Mouse (Mus musculus) cerebellum, adult 9-11 months (tissue): ENCODE results near the gene Ntm.

Experiments
- DNase-seq: peaks from one replicate; pipeline ENCODE4 v3.0.0; 2022

Gene Ntm

DNA sequence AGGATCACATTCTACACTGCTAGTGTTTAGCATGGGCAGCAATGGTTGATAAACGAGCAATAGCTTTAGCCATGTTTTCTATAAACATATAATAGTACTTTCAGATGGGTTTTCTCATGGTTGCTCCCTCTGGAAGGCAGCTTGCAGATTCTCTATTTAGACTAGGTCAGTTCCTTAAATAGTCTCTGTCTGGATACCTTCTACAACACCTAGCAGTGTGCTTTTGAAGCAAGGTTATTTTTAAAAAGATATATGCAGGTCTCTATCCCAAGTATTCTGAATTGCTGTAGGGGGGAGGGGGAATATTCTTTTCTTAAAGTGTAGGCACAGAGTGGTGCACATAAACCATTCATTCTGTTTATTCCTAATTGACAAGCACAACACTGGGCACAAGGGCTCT is 511.7 kb downstream of the Ntm start:
- no peak for DNase-seq

DNA sequence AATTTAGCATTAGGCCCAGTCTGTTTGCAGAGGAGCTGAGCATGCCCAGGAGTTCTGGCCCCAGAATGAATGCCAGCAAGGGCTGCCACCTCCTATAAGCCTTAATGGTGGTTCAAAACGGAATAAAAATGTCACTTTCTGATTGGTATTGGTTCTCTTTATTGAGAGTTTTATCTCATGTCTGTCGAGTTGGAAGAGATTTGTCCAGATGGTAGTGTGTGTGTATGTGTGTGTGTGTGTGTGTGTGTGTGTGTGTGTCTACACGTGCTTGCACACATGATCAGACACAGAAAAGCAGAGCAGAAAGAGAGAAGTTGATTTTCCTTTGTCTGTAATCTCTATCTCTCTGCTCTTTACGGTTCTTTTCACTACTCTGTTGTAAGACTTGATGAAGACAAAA is 518.9 kb downstream of the Ntm start:
- DNase-seq, result no peak

DNA sequence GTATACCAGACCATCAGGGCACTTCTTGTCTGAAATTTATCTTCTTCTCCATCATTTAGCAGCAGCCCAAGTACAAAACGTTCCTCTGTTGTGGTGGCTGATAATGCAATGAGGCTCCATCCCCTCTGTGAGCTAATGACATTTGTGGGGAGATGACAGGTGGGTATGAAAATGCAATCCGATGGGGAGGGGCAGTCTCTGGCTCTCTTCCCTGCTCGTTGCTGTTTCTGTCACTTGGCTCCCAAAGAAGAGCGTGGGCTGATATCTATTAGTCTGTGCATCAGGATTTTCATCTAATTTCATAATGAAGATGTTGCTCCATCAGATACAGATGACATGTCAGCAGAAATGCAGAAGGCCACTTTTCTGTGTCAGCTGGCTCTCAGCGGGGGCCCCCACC is 523.5 kb downstream of the Ntm start:
- no peak for DNase-seq

DNA sequence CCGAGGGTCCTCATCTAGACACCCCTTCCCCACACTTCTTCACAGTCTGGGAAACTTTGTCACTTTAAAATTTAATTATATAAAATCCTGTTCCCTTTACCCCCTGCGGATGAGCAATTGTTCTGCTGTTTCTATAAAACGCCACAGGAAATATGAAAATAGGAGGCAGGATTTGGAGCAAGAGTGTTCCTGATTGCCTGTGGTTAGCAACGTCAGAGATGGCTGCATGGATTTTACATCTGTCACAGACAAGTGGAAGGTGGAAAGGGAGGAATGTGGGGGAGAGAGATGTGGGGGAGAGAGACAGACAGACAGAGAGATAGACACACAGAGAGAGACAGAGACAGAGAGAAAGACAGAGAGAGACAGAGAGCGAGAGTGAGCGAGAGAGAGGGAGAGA is 528.3 kb downstream of the Ntm start:
- DNase-seq, result no peak

DNA sequence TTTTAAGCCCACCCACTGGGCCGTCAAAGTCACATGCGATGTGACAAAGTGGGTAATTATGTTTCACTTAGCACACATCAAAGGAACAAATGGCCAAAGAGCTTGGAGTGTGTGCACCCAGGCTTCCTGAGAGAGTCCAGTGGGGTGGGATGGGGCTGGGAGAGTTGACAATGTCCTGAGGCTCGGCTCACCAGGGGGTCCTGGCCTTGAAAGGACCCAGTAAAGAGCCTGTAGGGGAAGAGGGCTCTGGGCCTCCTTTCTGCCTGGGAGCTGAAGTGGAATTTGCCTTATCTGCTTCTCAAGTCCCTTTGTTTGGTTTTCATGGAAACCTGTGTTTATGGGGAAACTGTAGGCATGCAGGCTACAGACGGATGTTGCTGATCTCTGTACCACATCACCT is 529.0 kb downstream of the Ntm start:
- DNase-seq, result no peak

DNA sequence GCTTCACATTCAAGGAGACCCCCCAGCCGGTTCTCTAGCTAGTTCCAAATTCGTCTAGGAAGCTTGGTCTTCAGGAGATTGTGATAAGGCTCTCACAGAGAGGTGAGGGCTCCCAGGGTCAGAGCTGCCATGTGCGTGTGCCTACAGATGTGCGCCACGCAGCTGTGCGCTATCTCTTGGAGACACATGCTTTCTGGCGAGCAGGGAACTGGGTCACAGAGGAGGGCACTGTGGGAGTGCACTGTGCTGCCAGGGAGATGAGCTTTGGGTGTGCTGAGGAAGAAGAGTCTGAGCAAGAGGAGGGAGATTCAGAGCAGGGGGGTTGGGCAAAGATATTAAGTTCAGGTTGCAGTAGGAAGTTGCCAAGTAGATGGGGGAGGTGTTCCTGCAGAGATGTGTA is 529.8 kb downstream of the Ntm start:
- DNase-seq, result no peak

GRCm38 (mm10) chr9:29431590-29431989 is 531.4 kb downstream of the Ntm start:
- no peak for DNase-seq

DNA sequence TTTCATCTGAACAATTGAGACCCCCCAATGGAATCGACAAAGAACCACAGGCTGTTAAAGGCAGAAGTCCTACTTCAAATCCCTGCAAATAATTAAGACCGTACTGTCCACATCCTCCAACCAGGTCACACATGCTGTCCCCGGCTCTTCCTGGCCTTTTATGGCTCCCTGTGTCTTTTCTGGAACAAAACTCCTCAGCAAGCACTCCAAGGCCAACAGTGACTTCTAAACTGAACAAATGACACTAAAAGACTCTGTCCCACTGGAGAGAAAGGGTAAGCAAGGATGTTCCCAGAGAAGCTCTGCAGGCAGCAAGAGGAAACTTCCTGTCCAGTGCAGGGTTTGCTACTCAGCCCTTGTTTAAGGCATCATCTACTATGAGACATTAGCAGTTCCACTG is 532.8 kb downstream of the Ntm start:
- DNase-seq, result peak; percentile 52

DNA sequence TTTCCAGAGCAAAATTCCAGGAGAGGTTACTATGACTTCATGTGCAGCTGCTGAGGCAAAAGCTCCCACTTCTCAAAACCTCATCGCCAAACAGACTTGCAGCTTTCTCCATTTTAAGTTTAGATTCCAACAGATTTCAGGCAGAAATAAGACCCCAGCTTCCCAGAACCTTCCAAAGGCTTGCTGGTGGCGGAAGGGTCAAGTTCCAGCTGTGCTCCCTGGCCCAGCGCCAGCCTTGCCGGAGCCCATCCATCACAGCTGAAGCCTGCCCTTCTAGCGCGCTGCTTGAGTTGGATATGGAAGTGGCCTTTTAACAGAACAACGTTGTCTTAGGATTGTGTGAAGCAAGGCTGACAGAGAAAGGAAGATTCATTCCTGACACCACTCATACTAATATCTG is 534.6 kb downstream of the Ntm start:
- DNase-seq, result no peak

DNA sequence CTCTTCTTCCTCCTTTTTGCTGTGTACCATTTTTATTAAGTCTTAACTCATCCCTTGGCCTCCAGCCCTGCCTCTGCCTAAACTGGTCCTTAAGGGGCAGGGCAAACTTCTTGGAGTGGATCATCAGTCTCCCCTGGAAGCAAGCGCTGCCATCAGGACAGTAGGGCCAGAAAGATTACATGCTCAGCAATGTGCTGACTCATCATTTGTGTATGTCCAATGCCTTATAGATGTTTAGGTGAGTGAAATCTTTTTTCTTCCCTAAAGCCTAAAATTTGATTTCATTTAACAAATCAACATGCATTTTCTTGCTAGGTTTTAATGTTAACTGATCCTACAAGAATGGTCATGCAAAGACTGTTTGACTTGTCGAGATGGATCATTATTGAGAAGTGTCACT is 536.7 kb downstream of the Ntm start:
- DNase-seq, result no peak

DNA sequence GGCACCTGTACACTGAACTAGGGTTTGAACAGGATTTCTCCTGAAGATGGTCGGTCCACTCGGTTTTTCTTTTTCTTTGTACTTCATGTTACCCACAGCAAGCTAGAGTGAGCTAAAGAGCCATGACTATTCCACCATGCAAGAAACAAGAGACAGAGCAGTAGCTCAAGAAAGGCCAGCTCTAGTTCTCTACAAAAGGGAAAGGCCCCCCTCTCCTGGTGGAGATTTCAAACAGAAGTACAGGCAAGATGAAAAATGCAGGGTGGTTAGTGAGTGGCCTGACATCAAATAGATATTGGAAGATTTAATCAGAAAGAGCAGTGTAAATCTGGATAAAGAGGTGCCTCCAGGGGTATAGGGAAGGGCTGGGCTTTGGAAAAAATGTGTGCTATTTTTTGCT is 547.4 kb downstream of the Ntm start:
- DNase-seq, result no peak

GRCm38 (mm10) chr9:29413126-29413525 is 549.8 kb downstream of the Ntm start:
- DNase-seq, result peak; percentile 63

DNA sequence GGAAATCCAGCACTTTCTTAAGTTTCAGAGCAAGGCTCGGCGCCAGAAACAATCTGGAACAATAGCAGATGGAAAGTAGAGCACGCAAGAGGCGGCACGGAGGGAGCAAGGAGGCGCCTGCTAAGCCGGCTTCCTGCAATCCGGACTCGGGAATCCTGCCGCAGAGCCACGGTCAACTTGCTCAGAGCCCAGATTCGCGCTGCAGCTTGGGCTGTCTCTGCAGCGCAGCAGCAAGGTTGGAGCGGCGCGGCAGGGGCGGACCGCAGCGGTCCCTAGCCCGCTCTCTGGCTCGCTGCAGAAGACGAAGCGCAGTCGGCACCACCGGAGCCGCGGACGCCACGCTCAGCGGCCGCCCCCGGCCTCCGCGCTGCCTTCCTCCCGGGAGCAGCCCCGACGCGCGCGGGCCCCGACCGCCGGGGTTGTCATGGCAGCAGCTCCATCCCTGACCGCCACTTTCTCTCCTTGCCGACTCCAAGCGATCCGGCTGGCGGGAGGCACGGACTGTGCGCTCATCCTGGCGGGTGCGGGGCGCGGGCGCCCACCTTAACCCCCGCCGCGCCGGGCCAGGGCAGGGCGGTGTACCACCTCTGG is 550.7 kb downstream of the Ntm start:
- peak; percentile 81 for DNase-seq

DNA sequence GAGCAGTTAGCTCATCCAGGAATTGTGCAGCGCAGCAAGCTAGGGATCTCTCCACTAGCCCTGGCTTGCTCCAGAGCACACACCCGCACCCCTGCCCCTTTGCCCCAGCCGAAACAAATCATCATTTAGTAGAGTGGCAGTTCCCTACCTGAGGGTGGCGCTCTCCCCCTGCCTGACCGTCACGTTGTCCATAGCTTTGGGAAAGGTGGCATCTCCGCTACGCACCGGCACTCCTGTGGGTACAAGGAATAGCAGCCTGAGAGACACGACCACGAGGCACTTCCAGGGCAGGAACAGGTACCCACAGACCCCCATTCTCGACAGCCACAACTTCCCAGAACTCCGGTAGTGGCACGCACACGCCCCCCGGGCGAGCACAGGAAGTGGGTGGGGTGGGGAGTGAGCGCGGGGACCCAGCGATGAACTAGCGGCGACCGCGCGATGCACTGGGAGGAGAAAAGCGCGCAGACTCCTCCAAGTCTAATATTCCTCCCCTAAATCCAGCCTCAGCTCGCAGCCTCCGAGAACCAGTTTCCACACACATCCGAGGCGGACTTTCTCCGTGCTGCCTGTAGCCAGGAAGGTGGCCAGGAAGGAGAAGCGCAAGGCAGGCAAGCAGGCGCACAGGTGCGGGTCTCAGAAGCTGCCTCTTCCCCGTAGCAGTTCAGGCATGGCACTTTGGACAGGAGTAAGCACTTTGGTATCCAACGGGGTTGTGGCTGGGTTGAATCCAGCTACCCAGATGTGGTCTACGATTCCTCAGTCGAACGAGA is 551.3 kb downstream of the Ntm start:
- DNase-seq, result peak; percentile 94

GRCm38 (mm10) chr9:29410728-29411407 is 552.1 kb downstream of the Ntm start:
- DNase-seq, result peak; percentile 66

DNA sequence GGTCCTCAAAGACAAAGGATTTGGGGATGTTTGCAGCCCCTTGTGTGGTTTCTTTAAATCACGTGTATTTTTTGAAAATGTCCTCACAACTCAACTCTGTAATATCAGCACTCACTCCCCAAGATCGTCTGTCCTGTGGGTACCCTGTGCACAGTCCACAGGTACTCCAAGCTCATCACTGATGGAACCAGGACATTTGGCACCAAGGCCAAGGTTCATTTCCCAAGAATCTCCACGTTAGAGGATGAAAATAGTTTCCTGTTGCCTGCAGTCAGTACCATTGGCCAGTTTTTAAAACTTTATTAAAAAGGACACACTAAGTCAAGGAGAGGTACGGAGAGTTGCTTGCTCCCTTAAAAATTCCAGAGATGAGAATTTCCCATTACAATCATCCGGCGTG is 552.7 kb downstream of the Ntm start:
- peak; percentile 51 for DNase-seq

DNA sequence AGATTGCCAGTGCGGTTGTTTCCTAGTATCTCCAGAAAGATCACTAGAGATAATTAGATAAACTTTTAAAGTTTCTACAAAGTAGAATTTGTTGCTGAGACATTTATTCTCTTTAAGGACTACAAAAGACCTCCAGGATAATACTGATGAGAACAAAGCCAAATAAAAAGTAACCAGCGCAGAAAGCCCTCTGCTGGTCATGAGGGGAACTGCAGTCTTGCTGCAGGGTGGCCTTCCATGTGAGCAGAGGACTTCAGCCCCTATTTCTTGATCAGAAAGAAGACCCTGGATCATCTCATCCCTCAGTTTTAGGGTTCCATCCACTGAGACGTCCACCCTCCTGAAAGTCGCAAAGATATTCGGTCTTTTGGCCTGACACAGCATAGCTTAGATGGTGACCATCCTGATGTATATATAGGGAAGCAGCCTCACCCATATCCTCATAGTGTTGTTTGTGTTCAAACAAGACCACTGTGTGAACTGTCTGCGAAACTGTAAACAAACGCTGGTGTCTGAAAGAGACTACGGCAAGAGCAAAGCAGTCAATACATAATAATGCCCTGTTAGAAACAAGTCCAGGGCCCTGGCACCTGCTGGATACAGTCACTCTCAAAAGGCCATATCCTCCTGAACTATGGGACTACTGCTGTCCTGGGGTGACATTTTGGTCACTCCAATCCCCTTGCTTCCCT is 553.6 kb downstream of the Ntm start:
- peak; percentile 72 for DNase-seq

- peak; percentile 50 for DNase-seq
Observed at GRCm38 (mm10) chr9:29407954-29408353, 555.0 kb downstream of the Ntm start.

DNA sequence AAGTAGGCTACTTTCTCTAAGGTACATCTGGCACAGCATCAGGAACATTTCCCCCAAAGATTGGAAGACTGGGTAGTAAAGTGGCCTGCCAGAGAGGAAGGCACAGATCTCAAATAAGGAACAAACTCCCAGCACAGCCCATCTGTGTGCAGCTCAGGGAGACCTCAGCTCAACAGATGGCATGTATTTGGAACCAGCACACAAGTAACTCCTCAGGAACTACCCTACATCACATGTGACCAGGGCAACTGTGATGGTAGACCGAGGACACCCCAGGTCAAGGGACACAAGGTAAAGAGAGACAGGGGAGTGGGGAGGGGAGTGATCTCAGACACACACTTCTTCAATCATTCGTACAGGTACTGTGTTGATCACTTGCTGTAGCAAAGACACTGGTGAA is 556.0 kb downstream of the Ntm start:
- DNase-seq, result peak; percentile 67

- DNase-seq, result no peak
Observed at GRCm38 (mm10) chr9:29406046-29406445, 556.9 kb downstream of the Ntm start.

DNA sequence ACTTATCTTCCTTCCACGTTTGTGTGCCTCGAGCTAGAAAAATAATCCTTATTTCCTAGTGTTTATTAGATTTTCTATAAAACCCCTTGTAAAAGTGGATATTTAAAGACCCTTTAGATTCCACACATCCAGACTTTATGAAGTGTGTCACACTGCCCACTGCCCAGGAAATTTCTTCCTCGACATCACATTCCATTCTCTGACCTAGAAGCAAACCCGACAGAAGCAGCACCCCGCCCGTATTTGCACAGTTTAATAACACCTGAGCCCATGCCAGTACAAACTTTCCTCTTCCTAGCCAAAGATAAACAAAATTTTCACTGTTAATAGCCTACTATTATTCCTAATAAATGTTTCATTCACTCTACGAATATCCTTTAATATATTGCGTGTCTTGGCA is 562.8 kb downstream of the Ntm start:
- no peak for DNase-seq

DNA sequence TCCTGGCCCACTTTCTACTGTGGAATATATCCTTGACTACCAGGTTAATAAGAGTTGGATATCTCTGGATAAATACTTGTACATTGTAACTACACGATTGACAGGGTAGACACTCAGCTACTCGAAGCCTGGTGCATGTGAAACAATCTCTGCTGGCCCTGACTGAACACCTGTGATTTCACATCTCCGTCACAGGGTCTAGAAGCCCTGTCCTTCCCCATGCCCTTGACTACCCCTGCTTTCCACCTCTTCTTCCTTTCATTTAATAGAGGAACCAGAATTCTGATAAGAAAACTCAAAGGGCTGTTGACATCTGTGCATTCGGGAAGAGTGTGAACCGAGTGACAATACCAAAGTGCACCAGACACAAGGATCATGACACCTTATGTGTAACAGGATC is 566.8 kb downstream of the Ntm start:
- DNase-seq, result no peak

DNA sequence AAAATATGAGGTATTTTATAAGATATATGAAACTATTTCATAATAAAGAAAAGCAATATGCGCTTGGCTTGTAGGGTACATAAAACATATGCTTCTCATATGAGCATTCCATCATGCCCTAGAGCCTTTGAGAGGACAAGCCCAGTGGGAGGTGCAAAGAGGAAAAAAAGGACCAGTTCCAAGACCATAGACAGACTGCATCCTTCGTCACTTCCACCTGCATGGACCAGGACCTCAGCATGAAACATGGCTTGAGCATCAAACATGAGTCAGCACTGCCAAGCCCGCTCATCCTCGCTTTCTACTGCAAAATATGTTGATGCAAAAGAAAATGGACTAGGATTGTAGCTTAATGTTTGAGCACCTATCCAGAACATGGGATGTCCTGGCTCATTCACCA is 569.8 kb downstream of the Ntm start:
- peak; percentile 78 for DNase-seq
